Mouse (Mus musculus) spleen, adult 2 months (tissue): ENCODE measurements around the gene Oosp3. TPM values are rescaled to one million over a fixed set of nuclear protein-coding genes. Genes with fewer than 3 reads are reported as not detected.

Experiments used
- DNase-seq, 2 experiments: peaks; one replicate each; pipeline versions ENCODE4 v3.0.0 to v3.0.0-alpha.2; 2012 to 2021; ENCODE audit warnings: low spot score in 2 of 2, low read depth in 1 of 2
- H3K27ac ChIP-seq: fragments of 200-500 bp; 2 replicates; pipeline ENCODE4 v1.5.1; 2012; ENCODE audit warnings: low read length, inconsistent platforms; ENCODE audit not compliant: insufficient read depth
- H3K27me3 ChIP-seq: fragments of 200-500 bp; 2 replicates; pipeline ENCODE4 v1.6.1; 2012; ENCODE audit warnings: mild to moderate bottlenecking, moderate library complexity, low read length, inconsistent platforms; ENCODE audit not compliant: control insufficient read depth, insufficient read depth
- H3K36me3 ChIP-seq: fragments of 200-500 bp; 2 replicates; pipeline ENCODE4 v1.6.1; 2012; ENCODE audit warnings: mild to moderate bottlenecking, low read length, inconsistent platforms; ENCODE audit not compliant: control insufficient read depth, insufficient read depth
- H3K4me1 ChIP-seq: fragments of 200-500 bp; 2 replicates; pipeline ENCODE4 v1.6.1; 2011; ENCODE audit warnings: inconsistent platforms; ENCODE audit not compliant: control insufficient read depth, insufficient read depth, insufficient read length
- H3K4me3 ChIP-seq: fragments of 200-500 bp; 2 replicates; pipeline ENCODE4 v1.5.1; 2011; ENCODE audit warnings: mild to moderate bottlenecking, inconsistent platforms; ENCODE audit not compliant: insufficient read depth, insufficient read length; ENCODE audit errors: extremely low read depth
- CTCF ChIP-seq: fragments of 200-500 bp; IDR thresholded peaks from 2 replicates; pipeline ENCODE4 v1.5.1; 2011; ENCODE audit warnings: mild to moderate bottlenecking, inconsistent platforms; ENCODE audit not compliant: insufficient read depth, insufficient read length, insufficient replicate concordance; ENCODE audit errors: extremely low read depth
- POLR2A ChIP-seq: fragments of 200-500 bp; IDR thresholded peaks from 2 replicates; pipeline ENCODE4 v1.6.1; 2011; ENCODE audit warnings: low read depth, low read length, inconsistent platforms
- WGBS: fragments of 180-500 bp; shearing (Covaris S2); methylation state at CpG from one replicate; pipeline ENCODE4 v1.1.7; 2018; 5-methylcytosine and 5-hydroxymethylcytosine counted together
- polyA plus RNA-seq: library from polyadenylated mRNA; depleted of rRNA; stranded (reverse); fragments of >200 nt; gene quantifications from 2 replicates; pipeline ENCODE4 v1.2.3, GENCODE M21; 2012

Gene Oosp3
- polyA plus RNA-seq, 1 experiment: not detected

DNA sequence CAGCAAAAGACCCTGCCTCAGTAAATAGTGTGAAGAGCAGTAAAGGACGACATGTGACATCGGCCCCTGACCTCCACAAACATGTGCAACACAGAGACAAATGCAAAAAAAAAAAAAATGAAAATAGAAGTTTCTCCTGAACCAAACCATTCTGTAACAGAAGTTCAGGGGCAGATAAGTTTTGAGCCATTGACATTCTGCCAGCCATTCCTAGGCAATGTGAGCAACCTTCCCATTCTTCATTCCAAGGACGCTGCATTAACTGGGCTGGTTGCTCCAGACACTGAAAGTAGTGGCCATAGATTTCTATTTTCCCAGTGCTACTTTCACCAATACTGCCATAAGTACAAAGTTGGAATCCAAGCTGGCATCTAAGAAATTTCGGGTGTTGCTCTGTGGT lies 15.6 kb downstream of the Oosp3 start:
- no peaks in the 10 kb centered on the region for H3K4me1 ChIP-seq
- no peaks in the 10 kb centered on the region for H3K27me3 ChIP-seq
- H3K27ac ChIP-seq: no peak overlapping the region
- TF ChIP-seq POLR2A (no peak), CTCF (no peak)
- no peak for DNase-seq
- H3K36me3 ChIP-seq: no peaks in the 10 kb centered on the region
- WGBS: 91% methylated on average over 4 of the region's 4 CpGs
- H3K4me3 ChIP-seq: no peak overlapping the region

GRCm38 (mm10) chr19:11720071-11720470 lies 23.2 kb downstream of the Oosp3 start:
- DNase-seq: no peak
- no peak overlapping the region for H3K27ac ChIP-seq
- no peak for TF ChIP-seq POLR2A
- no peak for TF ChIP-seq CTCF
- no peaks in the 10 kb centered on the region for H3K36me3 ChIP-seq
- no peaks in the 10 kb centered on the region for H3K27me3 ChIP-seq
- whole genome bisulfite sequencing: 29% methylated on average over 3 of the region's 3 CpGs
- H3K4me3 ChIP-seq: no peak overlapping the region
- no peaks in the 10 kb centered on the region for H3K4me1 ChIP-seq

- whole genome bisulfite sequencing: 90% methylated on average over 2 of the region's 2 CpGs
- TF ChIP-seq CTCF: no peak
- H3K4me1 ChIP-seq: no peaks in the 10 kb centered on the region
- H3K4me3 ChIP-seq: no peak overlapping the region
- no peaks in the 10 kb centered on the region for H3K36me3 ChIP-seq
- DNase-seq: no peak
- no peaks in the 10 kb centered on the region for H3K27me3 ChIP-seq
- no peak overlapping the region for H3K27ac ChIP-seq
Measured at GRCm38 (mm10) chr19:11723870-11724269, 27.0 kb downstream of the Oosp3 start.

- DNase-seq: no peak
- TF ChIP-seq POLR2A: no peak
- no peak for TF ChIP-seq CTCF
- Histone ChIP-seq H3K4me3 (no peak overlapping the region), H3K4me1 (no peaks in the 10 kb centered on the region), H3K36me3 (no peaks in the 10 kb centered on the region), H3K27ac (no peak overlapping the region), H3K27me3 (no peaks in the 10 kb centered on the region)
- WGBS: 89% methylated on average over 6 of the region's 6 CpGs
Measured at GRCm38 (mm10) chr19:11724275-11724674, 27.4 kb downstream of the Oosp3 start.

- Histone ChIP-seq H3K27me3 (no peaks in the 10 kb centered on the region), H3K36me3 (no peaks in the 10 kb centered on the region), H3K4me1 (no peaks in the 10 kb centered on the region), H3K27ac (no peak overlapping the region), H3K4me3 (no peak overlapping the region)
- no peak for DNase-seq
- WGBS: 81% methylated on average over 2 of the region's 2 CpGs
- TF ChIP-seq CTCF (no peak), POLR2A (no peak)
Measured at GRCm38 (mm10) chr19:11725915-11726314, 29.1 kb downstream of the Oosp3 start.

DNA sequence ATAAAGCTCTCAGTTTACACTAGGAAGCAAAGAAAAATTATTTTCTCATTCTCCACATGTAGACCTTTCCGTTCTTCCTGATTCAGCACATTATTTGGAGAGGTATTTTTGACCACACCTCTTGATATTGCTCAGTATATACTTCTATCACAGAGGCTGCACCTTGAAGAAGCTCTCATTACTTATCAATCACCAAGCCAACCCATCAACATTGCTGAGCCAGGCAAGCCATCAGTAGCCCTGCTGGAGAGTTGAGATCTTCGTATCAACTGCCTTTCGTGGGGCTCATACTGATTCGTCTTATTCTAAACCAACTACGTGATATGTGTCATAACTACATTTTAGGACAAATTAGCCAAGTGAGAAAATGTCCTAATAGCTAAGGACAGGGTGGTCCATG lies 30.4 kb downstream of the Oosp3 start:
- TF ChIP-seq POLR2A: no peak
- no peak for TF ChIP-seq CTCF

DNA sequence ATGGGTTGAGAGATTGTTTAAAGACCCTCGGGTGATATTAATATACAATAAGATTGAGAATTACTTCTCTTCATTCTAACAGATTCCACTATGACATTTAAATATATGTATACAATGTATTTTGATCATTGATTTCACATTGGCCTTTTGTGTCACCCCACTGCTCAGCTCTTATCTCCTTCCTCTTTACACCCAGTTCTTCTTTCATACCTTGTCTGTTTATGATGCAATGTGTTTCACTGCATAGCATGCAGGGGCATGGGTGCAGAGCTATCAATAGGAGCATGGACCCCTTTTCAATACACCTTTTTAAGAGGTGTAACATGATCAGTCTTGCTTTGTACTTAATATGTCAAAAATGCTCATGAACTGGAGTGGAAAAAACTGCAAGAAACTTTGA lies 33.4 kb downstream of the Oosp3 start:
- H3K4me3 ChIP-seq: no peak overlapping the region
- H3K36me3 ChIP-seq: no peaks in the 10 kb centered on the region
- no peak for DNase-seq
- TF ChIP-seq CTCF: no peak
- 73% methylated on average over 1 of the region's 1 CpGs for WGBS
- no peaks in the 10 kb centered on the region for H3K27me3 ChIP-seq
- H3K27ac ChIP-seq: no peak overlapping the region
- H3K4me1 ChIP-seq: no peaks in the 10 kb centered on the region

More for the DNA sequence above, 30.4 kb downstream of the Oosp3 start:
- Histone ChIP-seq H3K27me3 (no peaks in the 10 kb centered on the region), H3K4me1 (no peaks in the 10 kb centered on the region), H3K4me3 (no peak overlapping the region), H3K27ac (no peak overlapping the region), H3K36me3 (no peaks in the 10 kb centered on the region)
- WGBS: 86% methylated on average over 5 of the region's 5 CpGs
- no peak for DNase-seq
